Mouse (Mus musculus): ENCODE measurements around the gene Cpeb4.
A peak's percentile ranks its signal among the peaks of the same experiment; 100 is the strongest.

Gene Cpeb4

DNA sequence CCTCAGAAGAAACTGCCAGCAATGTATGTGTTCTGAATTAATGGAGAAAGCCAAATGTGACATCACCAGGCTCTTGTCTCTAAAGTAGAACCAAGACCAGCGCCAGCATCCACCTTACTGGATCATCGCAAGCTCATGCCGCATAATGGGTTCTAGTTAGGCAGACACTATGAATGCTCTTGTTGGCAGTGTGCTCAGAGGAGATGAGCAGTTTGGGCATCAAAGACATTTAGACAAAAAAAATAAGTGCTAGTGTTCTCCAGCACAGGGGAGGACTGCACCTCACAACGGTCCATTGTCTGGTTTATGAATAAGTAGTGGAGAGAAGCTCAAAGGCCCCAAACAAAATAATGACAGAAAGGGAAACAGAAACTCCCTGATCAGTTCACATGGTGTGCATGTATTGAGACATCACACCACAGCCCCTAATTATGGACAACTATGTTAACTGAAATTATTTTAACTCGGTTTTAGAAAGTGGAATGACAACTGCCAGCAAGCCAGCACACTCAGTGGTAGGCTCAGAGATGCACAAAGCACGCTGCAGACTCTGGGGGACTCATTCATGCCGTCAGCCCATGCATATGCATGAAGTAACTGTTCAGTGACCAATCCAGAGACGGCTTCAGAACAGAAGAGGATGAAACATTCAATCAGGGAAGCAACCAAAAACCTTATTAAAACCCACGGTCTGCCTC is 25.1 kb upstream of the Cpeb4 start:
- no peak for DNase-seq (ENCODE audit: low spot score)

DNA sequence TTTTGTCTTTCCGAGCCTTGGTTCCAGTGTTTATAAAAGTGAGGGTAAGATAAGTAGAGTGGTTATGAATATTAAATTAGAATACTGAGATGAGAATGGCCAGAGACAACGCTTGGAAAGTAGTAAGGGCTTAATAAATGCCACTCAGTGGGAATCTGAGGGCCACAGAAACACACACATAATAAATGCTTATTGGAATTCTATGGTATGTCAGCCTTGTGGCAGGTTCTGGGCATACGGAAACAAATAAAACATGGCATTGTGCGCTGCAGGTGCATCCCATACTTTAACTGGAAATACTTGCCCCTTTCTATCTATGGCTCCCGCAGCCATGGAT is 24.6 kb upstream of the Cpeb4 start:
- no peak for DNase-seq (ENCODE audit: low spot score)

DNA sequence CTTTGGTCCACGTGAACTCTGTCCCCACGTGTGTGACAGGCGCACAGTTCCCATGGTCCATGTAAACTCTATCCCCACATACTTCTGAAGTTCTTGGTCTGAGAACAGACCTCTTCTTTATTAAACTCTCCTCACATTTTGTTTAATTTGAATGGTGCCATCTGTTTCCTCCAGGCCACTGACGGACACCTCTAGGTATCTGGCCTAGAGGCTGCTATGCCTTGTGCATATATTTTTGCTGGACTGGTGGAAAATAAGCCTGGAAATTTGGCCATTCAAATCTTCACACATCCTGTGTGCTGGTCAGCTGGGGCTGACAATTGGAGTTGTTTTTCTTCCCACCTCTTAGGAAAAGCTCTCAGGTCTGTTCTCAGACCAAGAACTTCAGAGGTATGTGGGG is 23.3 kb upstream of the Cpeb4 start:
- DNase-seq (ENCODE audit: low spot score), result no peak

DNA sequence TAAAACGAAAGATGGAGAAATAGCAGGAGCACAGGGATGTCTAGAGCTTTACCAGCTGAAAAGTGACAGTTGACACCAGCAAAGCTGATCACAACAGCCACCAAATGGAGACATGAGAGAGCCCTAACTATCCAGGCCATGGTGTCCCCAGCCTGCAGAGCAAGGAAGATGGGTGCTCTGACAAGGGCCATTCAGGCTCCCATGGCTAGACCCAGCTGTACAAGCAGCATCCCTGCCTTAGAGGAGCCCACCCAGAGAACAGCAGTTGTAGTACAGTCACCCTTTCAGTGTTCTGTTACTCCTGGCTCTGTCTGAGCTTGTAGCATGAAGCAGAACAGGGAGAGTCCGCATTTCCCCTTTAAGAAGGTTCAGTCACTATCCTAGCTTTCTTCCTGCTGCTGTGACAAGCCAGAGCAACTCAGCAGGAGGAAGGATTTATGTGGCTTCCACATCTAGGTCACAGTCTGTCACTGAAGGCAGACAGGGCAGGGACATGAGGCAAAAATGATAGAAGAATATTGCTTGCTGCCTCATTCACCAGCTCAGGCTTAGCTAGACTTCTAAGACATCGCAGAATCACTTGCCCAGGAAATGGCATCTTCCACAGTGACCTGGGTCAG is 21.7 kb upstream of the Cpeb4 start:
- DNase-seq (ENCODE audit: low spot score), result no peak

DNA sequence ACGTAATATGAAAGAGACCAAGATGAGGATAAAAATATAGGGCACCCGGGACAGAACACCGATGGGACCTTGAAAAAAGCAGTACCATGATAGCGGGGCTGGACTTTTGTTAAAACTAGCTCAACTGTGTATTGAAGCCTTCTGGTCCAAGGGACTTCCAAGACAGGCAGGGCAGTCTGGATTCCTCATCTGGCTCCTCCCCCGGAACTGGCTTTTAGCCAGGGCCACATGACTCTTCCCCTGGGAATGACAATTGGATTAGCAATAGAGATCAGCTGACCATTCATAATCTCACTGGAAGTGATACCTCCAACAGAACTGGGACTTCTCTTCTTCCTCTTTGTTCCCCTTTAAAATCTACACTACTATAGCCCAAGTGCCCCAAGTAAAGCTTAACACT is 21.0 kb upstream of the Cpeb4 start:
- DNase-seq (ENCODE audit: low spot score), result no peak

DNA sequence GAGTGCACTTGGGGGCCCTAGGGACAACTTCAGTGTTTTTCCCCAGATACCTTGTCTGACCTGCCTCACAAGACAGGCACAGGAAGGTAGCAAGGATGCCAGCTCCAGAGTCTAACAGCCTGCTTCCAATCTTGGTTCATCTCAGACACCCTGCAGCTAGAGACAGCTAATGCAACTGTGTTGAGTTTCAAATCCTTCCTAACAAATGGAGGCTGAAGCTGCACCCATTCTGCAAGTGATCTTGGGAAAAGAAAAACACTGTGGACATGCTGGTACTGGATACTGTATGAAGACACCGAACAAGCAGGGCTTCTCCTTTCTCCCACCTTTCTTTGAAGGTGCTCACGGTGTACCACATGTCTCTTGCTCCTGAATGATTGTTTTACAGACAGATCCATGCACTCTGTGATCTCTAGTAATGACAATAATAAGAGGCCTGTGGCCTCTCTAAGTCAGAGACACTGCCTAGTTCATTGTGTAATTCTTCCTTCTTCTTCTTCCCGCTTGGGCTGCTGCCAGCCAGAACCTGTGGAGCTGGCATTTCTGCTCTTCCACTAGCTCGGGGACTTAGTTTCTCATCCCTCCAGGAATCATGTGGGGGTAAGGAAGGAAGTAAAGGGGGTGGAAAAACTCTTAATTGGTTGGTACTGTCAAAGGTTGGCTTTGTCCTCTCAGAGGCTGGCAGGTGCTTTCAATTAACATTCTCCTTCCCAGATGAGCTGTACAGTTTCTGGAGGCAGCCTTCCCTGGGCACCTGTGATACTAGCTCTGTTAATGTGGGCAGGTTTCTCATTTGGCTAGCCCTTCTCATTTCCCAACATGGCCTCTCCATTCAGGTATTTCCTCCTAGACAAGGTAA is 20.1 kb upstream of the Cpeb4 start:
- no peak for DNase-seq (ENCODE audit: low spot score)

GRCm38 (mm10) chr11:31854955-31855354 is 17.1 kb upstream of the Cpeb4 start:
- no peak for DNase-seq (ENCODE audit: low spot score)

DNA sequence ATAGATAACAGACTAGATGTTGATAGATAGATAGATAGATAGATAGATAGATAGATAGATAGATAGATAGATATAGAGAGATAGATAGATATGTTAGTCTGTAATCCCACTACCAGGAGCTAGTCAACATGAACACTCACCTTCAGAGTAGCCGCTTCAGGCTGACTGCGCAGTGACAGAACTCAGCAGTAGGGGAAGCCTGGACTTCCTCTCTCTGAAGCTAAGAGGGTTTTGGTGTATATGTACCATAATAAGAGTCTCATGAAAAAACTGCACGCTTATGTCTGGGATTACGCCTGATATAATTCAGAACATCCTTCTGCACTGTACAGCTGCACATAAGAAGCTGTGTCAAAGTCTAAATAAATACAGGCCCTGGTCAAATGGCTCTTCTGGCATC is 14.5 kb upstream of the Cpeb4 start:
- no peak for DNase-seq (ENCODE audit: low spot score)

- no peak for DNase-seq (ENCODE audit: low spot score)
Observed at GRCm38 (mm10) chr11:31861149-31861890, 10.7 kb upstream of the Cpeb4 start.

- no peak for DNase-seq (ENCODE audit: low spot score)
Observed at GRCm38 (mm10) chr11:31867976-31868375, 4.0 kb upstream of the Cpeb4 start.

- DNase-seq (ENCODE audit: low spot score), result peak; percentile 99
Observed at GRCm38 (mm10) chr11:31870285-31871010, 1.6 kb upstream of the Cpeb4 start.

DNA sequence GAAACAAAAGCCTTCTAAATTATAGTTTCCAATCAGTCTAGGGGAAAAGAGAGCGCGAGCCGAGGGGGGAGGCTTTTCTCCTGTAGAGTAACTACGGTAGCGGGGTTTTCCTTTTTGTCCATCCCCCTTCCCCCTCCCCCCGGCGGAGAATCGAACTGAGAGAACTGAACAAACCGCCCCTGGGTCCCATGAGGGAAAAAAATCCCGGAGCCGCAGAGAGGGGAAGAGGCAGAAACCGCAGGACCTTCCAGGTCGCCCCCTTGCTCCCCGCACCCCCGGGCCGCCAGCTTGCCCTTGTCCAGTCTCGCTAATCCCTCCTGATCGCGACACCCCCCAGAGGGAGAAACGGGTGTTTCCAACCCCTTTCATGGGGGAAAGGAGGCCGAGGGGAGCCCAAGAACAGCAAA is 873 bp upstream of the Cpeb4 start:
- peak; percentile 63 for DNase-seq (ENCODE audit: low spot score)

GRCm38 (mm10) chr11:31872546-31873261 is 693 bp downstream of the Cpeb4 start:
- no peak for DNase-seq (ENCODE audit: low spot score)

DNA sequence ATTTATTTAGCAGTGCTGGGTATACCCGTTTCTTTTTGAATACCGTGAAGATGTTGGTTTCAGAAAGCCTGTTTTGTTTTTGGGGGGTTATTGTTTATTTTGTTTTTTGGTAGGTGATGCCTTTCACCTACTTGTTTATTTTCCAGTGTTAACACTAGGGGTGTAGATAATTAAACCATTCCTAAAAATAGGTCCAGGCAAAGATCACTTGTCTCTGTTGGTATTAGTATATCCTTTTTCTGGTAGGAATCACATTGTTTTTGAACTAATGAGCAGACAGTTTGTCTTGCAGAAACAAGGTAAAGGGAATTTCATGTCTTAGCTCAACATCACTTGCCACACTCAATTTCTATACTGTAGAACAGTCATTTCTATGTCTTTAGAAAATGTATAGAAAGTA is 2.1 kb downstream of the Cpeb4 start:
- DNase-seq (ENCODE audit: low spot score), result no peak

DNA sequence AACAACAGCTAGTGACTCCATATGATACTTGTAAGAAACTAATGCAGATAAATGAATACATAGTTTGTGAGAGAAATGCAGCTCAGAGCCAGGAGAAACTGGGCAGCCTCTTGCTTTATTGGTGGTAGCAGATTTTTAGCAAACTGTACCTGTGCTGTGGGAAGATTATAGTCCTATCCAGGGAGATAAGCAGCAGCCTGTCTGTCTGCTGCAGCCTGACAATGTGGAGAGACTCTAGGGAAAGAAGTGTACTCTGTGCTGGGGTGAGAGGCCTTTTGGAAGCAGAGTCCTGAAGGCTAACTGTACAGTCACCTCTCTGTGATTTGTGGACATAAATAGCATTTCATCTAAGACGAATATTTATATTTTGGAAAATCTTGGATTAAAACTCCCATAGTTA is 11.7 kb downstream of the Cpeb4 start:
- no peak for DNase-seq (ENCODE audit: low spot score)

DNA sequence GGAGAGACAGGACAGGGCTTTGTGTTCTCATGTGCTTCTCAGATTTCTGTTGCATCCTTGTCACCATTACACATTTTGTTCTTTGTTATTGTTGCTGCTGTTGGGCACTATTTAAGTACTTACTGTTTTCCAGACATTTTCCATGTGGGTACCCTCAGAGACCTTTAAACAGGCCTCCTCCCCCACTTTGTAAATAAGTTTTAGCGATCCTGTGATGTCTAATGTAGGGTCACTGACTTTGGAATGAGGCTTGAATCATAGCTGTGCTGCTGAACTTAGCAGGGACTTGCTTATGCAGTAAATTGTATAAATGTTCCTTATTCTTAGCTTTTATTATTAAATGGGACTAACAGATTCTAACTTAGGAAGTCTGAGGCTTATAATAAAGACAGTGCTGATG is 13.8 kb downstream of the Cpeb4 start:
- DNase-seq (ENCODE audit: low spot score), result no peak

- no peak for DNase-seq (ENCODE audit: low spot score)
Observed at GRCm38 (mm10) chr11:31888229-31888628, 16.2 kb downstream of the Cpeb4 start.

- no peak for DNase-seq (ENCODE audit: low spot score)
Observed at GRCm38 (mm10) chr11:31892152-31892551, 20.1 kb downstream of the Cpeb4 start.

- DNase-seq (ENCODE audit: low spot score), result no peak
Observed at GRCm38 (mm10) chr11:31893639-31894038, 21.6 kb downstream of the Cpeb4 start.

DNA sequence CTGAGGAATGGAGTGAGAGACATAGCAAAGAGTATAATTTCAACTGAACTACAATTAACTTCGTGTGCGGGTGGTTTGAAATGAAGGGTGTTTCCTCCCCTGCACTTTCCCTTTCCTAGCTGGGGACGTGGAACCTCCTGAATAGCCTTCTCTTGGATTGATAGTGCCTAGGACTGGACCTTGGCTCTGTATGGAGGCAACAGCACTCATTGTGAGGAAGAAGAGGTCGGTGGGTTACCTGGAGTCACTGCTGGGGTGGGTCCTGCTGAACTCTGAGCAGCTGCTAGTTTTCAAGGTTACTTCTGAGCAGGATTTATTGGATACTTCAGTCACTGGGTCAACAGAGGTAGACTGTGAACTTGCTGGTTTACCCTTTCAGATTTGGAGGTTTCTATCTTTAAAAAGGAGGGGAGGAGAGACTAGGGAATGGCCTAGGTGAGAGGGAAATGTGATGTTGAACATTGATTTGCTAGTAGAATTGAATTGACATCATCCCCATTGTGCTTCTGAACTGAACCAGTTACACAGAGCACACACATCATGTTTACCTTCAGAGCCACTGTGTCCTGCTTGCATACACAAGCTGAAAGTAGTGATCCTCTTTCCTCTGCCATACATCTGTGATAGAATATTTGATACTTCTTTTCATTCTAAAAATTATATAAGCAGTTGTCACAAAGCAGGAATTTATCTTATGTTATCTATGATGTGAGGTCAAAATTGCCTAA is 24.2 kb downstream of the Cpeb4 start:
- no peak for DNase-seq (ENCODE audit: low spot score)

GRCm38 (mm10) chr11:31896905-31897304 is 24.9 kb downstream of the Cpeb4 start:
- no peak for DNase-seq (ENCODE audit: low spot score)
